Mouse (Mus musculus): ENCODE data around the gene Gm6904. TPM values are rescaled to one million over a fixed set of nuclear protein-coding genes. Genes with fewer than 3 reads are reported as not detected.

Gene Gm6904
- polyA plus RNA-seq, 2 experiments from 2014 or later: 11.9 to 13.9 TPM

Other genes starting within 250 kb of the Gm6904 start
- not detected for gene 1700129C05Rik, start 117.3 kb downstream of the Gm6904 start, polyA plus RNA-seq (2017; shearing (Covaris generic))
- not detected for gene Gm5142, start 81.5 kb downstream of the Gm6904 start, polyA plus RNA-seq (2017; shearing (Covaris generic))
- gene Rcbtb1, start 59.0 kb downstream of the Gm6904 start, polyA plus RNA-seq (2017; shearing (Covaris generic)): 10 to 100 TPM; 24.7 to 29.5 TPM
- gene Phf11a, start 37.3 kb upstream of the Gm6904 start, polyA plus RNA-seq (2017; shearing (Covaris generic)): 10 to 100 TPM; 43.4 TPM
- 100 to 1,000 TPM; 215 TPM for gene Phf11b, start 81.1 kb upstream of the Gm6904 start, polyA plus RNA-seq (2017; shearing (Covaris generic))
- 10 to 100 TPM in 1 of 2 experiments, 1 to 10 TPM in 1; 9.5 to 13.8 TPM for gene Phf11d, start 105.3 kb upstream of the Gm6904 start, polyA plus RNA-seq (2017; shearing (Covaris generic))
- gene Phf11c, start 135.2 kb upstream of the Gm6904 start, polyA plus RNA-seq (2017; shearing (Covaris generic)): 10 to 100 TPM; 25.6 TPM
- gene Setdb2, start 180.7 kb upstream of the Gm6904 start, polyA plus RNA-seq (2017; shearing (Covaris generic)): 10 to 100 TPM; 16.0 to 18.5 TPM
- gene Cab39l, start 180.8 kb upstream of the Gm6904 start, polyA plus RNA-seq (2017; shearing (Covaris generic)): 10 to 100 TPM; 72.0 to 72.4 TPM

Data from CD4-positive, CD25-positive, alpha-beta regulatory T cell, adult 4 months (primary cell).